Mouse (Mus musculus): ENCODE results near the gene Fam81a.

DNA sequence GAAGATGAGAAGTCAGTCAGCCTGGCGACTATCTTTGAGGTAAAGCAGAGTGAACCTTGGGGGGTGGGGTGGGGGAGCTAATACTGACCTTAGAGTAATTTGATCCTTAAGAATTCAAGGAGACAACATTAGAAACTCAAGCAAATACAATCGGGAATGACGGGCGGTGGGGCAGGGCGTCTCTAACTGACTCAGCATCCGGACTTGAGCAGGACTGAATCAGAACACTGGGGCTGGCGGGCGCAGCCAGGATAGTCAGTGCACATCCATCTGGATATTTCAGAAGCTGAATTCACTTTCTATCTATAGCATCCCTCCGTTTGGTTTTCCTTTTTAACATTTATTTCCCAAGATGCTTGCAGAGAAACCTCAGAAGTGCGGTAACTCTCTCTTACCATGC is 17.7 kb upstream of the Fam81a start:
- TF ChIP-seq CTCF (IDR thresholded peaks at IDR 0.05; ENCODE audit: borderline replicate concordance, extremely low read depth, insufficient read depth, insufficient read length) (no peak), POLR2A (IDR thresholded peaks at IDR 0.05; ENCODE audit: borderline replicate concordance, extremely low read depth, insufficient read depth, insufficient read length, poor library complexity, severe bottlenecking) (no peak)
